Mouse (Mus musculus) forebrain, embryonic 14.5 days (tissue): ENCODE data around the gene Acot8. TPM values are rescaled to one million over a fixed set of nuclear protein-coding genes. Genes with fewer than 3 reads are reported as not detected.

Experiments
- ATAC-seq: fragments of 200-750 bp; cut with Nextera tagmentation; 2 replicates; pipeline ENCODE4 v1.8.0; 2017; ENCODE audit warnings: mild to moderate bottlenecking, moderate library complexity
- DNase-seq: peaks from one replicate; pipeline ENCODE4 v3.0.0-alpha.2; 2015; ENCODE audit warnings: low spot score
- H3K27ac ChIP-seq: fragments of 300-500 bp; sonication (generic); 2 replicates; pipeline ENCODE4 v1.5.1; 2014; ENCODE audit warnings: low read depth, mild to moderate bottlenecking, control low read depth, low read length, moderate library complexity
- H3K27me3 ChIP-seq: fragments of 300-500 bp; sonication (generic); replicated peaks from 2 replicates; pipeline ENCODE4 v1.6.1; 2014; ENCODE audit warnings: low read length, control low read depth, mixed read lengths; ENCODE audit not compliant: control insufficient read depth, insufficient read depth
- H3K36me3 ChIP-seq: fragments of 300-500 bp; sonication (generic); 2 replicates; pipeline ENCODE4 v1.6.1; 2014; ENCODE audit warnings: low read length, control low read depth; ENCODE audit not compliant: control insufficient read depth, insufficient read depth
- H3K4me1 ChIP-seq: fragments of 300-500 bp; sonication (generic); 2 replicates; pipeline ENCODE4 v1.6.1; 2014; ENCODE audit warnings: antibody characterized with exemption, low read length, control low read depth; ENCODE audit not compliant: control insufficient read depth, insufficient read depth
- H3K4me2 ChIP-seq: fragments of 300-500 bp; sonication (generic); 2 replicates; pipeline ENCODE4 v1.6.1; 2014; ENCODE audit warnings: mild to moderate bottlenecking, control low read depth, low read length
- H3K4me3 ChIP-seq: fragments of 300-500 bp; sonication (generic); 2 replicates; pipeline ENCODE4 v1.5.1; 2014; ENCODE audit warnings: low read depth, low read length, control low read depth
- H3K9ac ChIP-seq: fragments of 300-500 bp; sonication (generic); 2 replicates; pipeline ENCODE4 v1.6.1; 2014; ENCODE audit warnings: mild to moderate bottlenecking, low read length, control low read depth, moderate library complexity
- H3K9me3 ChIP-seq: fragments of 300-500 bp; sonication (generic); replicated peaks from 2 replicates; pipeline ENCODE4 v1.6.1; 2016; ENCODE audit warnings: low read length, control low read depth, mixed read lengths; ENCODE audit not compliant: control insufficient read depth
- WGBS: fragments of 180-500 bp; shearing (Covaris S2); extraction: QIAGEN DNeasy Blood & Tissue Kit; methylation state at CpG from one replicate; pipeline ENCODE4 v1.1.7; 2014; 5-methylcytosine and 5-hydroxymethylcytosine counted together
- polyA plus RNA-seq: library from polyadenylated mRNA; unstranded; fragments of >200 nt; fragmentation: Nextera tagmentation; extraction: Ambion mirVana; gene quantifications from 2 replicates; pipeline ENCODE4 v1.2.1, GENCODE M21; 2014

The Acot8 gene
- polyA plus RNA-seq, 1 experiment from 2014 or later = 12.0 TPM

DNA sequence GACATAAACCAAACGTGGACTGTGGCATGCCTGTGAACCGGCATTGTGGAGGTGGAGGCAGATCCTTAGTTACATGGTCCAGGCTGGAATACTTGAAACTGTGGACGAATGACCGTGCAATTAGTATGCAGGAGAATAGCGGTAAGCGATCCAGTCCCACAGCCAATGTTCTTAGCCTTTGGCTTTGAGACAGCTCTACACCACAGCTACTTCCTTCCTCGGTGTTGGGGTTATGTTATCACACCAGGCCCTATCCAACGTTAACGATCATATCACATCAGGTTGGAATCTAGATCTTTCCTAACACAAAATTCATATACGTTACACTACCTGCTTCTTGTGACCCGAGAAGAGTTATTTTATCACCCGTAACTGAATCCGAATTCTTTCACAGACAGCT, 59.7 kb downstream of the Acot8 start:
- peak overlapping the region; percentile 88 for H3K4me3 ChIP-seq

More for the DNA sequence above, 59.7 kb downstream of the Acot8 start:
- H3K36me3 ChIP-seq = peaks cover 18% of the 10 kb centered on the region
- no peaks in the 10 kb centered on the region for H3K9me3 ChIP-seq
- H3K4me2 ChIP-seq = peak overlapping the region; percentile 87
- WGBS = 78% methylated on average over 13 of the region's 13 CpGs
- H3K9ac ChIP-seq = peak overlapping the region; percentile 93
- ATAC-seq (no peak), DNase-seq (no peak)
- no peak overlapping the region for H3K27ac ChIP-seq
- H3K4me1 ChIP-seq = peaks cover 10% of the 10 kb centered on the region; the same call in 1 of the 2 replicates
- no peaks in the 10 kb centered on the region for H3K27me3 ChIP-seq

Other genes with a start within 250 kb of the Acot8 start
- gene Wfdc2, start 242.5 kb downstream of the Acot8 start, polyA plus RNA-seq = 5.2 and 5.8 TPM in 2 replicates
- gene Spint3, start 231.4 kb downstream of the Acot8 start, polyA plus RNA-seq = not detected in 2 replicates
- not detected in 2 replicates for gene Wfdc6a, start 219.4 kb downstream of the Acot8 start, polyA plus RNA-seq
- gene Eppin, start 211.3 kb downstream of the Acot8 start, polyA plus RNA-seq = not detected in 2 replicates
- not detected in 2 replicates for gene Wfdc6b, start 191.4 kb downstream of the Acot8 start, polyA plus RNA-seq
- gene Wfdc8, start 191.3 kb downstream of the Acot8 start, polyA plus RNA-seq = not detected in 2 replicates
- not detected in 2 replicates for gene Wfdc16, start 166.1 kb downstream of the Acot8 start, polyA plus RNA-seq
- not detected in 2 replicates for gene Wfdc10, start 148.8 kb downstream of the Acot8 start, polyA plus RNA-seq
- gene Wfdc9, start 148.3 kb downstream of the Acot8 start, polyA plus RNA-seq = not detected in 2 replicates
- gene Wfdc11, start 130.8 kb downstream of the Acot8 start, polyA plus RNA-seq = not detected in 2 replicates
- not detected in 2 replicates for gene Wfdc13, start 119.8 kb downstream of the Acot8 start, polyA plus RNA-seq
- gene Spint4, start 106.4 kb downstream of the Acot8 start, polyA plus RNA-seq = not detected in 2 replicates
- gene Spint5, start 89.6 kb downstream of the Acot8 start, polyA plus RNA-seq = not detected in 2 replicates
- gene Wfdc3, start 59.0 kb downstream of the Acot8 start, polyA plus RNA-seq = 0.35 and 0.77 TPM in 2 replicates
- gene Dnttip1, start 58.9 kb downstream of the Acot8 start, polyA plus RNA-seq = 62.2 and 64.9 TPM in 2 replicates
- gene Ube2c, start 35.0 kb downstream of the Acot8 start, polyA plus RNA-seq = 162 and 198 TPM in 2 replicates
- not detected in 2 replicates for gene Tnnc2, start 24.9 kb downstream of the Acot8 start, polyA plus RNA-seq
- 20.4 and 22.8 TPM in 2 replicates for gene Snx21, start 19.1 kb downstream of the Acot8 start, polyA plus RNA-seq
- gene Zswim3, start 216 bp upstream of the Acot8 start, polyA plus RNA-seq = 13.0 and 15.0 TPM in 2 replicates
- 19.5 and 23.5 TPM in 2 replicates for gene Zswim1, start 17.8 kb upstream of the Acot8 start, polyA plus RNA-seq
- gene Spata25, start 23.7 kb upstream of the Acot8 start, polyA plus RNA-seq = 0.30 TPM in 1 of 2 replicates, not detected in the other
- gene Ctsa, start 28.0 kb upstream of the Acot8 start, polyA plus RNA-seq = 79.5 and 84.4 TPM in 2 replicates
- gene Neurl2, start 28.6 kb upstream of the Acot8 start, polyA plus RNA-seq = 3.9 and 5.8 TPM in 2 replicates
- gene Pltp, start 52.8 kb upstream of the Acot8 start, polyA plus RNA-seq = 58.4 and 80.3 TPM in 2 replicates
- 83.9 and 85.1 TPM in 2 replicates for gene Pcif1, start 74.4 kb upstream of the Acot8 start, polyA plus RNA-seq
- 8.9 and 13.4 TPM in 2 replicates for gene Zfp335, start 106.9 kb upstream of the Acot8 start, polyA plus RNA-seq
- 12.8 and 15.5 TPM in 2 replicates for gene Mmp9, start 135.9 kb upstream of the Acot8 start, polyA plus RNA-seq
- gene Slc12a5, start 155.9 kb upstream of the Acot8 start, polyA plus RNA-seq = 15.1 and 17.7 TPM in 2 replicates
- 69.6 and 95.3 TPM in 2 replicates for gene Ncoa5, start 230.0 kb upstream of the Acot8 start, polyA plus RNA-seq